Mouse (Mus musculus) liver, embryonic 14.5 days (tissue): ENCODE results near the gene Mpnd.

ENCODE experiments used
- CTCF ChIP-seq: IDR thresholded peaks from 2 replicates; pipeline ENCODE4 v1.5.1; 2016; ENCODE audit warnings: antibody characterized with exemption, low read depth, control low read depth
- EP300 ChIP-seq: IDR thresholded peaks from 2 replicates; pipeline ENCODE4 v1.6.1; 2016; ENCODE audit warnings: antibody characterized with exemption, low read depth

GRCm38 (mm10) chr17:56039345-56039744, 33.8 kb downstream of the Mpnd start:
- TF ChIP-seq CTCF (no peak), EP300 (no peak)
